Mouse (Mus musculus): ENCODE data around the gene Ltbp1. TPM values are rescaled to one million over a fixed set of nuclear protein-coding genes. Genes with fewer than 3 reads are reported as not detected.
A peak's percentile ranks its signal among the peaks of the same experiment; 100 is the strongest.

Ltbp1 gene
- polyA plus RNA-seq, 1 experiment from 2014 or later = 53.9 TPM

DNA sequence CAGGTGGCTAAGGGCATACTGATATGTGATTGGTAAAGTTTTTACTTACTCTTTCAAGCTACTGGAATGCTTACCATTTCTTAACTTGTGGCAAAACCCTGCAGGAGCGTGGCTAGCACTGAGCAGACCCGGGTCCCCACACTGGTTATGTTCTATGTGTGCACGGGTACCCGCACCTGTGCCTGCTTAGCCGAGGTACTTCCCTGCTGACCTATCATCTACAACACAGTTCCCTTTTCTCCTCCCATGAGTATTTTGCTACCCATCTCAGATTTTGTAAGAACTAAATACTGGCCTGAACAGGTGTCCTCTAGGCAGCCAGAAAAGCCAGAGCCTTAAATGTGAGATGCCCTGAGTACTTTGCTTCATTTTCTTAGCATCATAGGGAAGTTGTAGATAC is 247.2 kb downstream of the Ltbp1 start:
- no peak overlapping the region for H3K9ac ChIP-seq (ENCODE audit: low read depth, low read length)
- no peak overlapping the region for H3K27ac ChIP-seq (replicated peaks; ENCODE audit: low read depth, low read length)
- H3K27me3 ChIP-seq (replicated peaks; ENCODE audit: control insufficient read depth, insufficient read depth, low read length) = no peaks in the 10 kb centered on the region
- no peak for DNase-seq (ENCODE audit: low spot score)
- H3K4me3 ChIP-seq (ENCODE audit: low read depth, low read length) = no peak overlapping the region
- peaks cover 4% of the 10 kb centered on the region; the same call in 1 of the 2 replicates for H3K4me1 ChIP-seq (ENCODE audit: control insufficient read depth, insufficient read depth, low read length)
- H3K4me2 ChIP-seq (ENCODE audit: low read depth, low read length) = no peak overlapping the region
- H3K36me3 ChIP-seq (ENCODE audit: control insufficient read depth, insufficient read depth, low read length) = 0 out of 2 replicates have a peak, but pooled peaks cover 9% of the 10 kb centered on the region
- 96% methylated on average over 5 of the region's 5 CpGs for WGBS
- no peak for ATAC-seq (ENCODE audit: low read depth)
- H3K9me3 ChIP-seq (ENCODE audit: control insufficient read depth, low read length) = no peaks in the 10 kb centered on the region

DNA sequence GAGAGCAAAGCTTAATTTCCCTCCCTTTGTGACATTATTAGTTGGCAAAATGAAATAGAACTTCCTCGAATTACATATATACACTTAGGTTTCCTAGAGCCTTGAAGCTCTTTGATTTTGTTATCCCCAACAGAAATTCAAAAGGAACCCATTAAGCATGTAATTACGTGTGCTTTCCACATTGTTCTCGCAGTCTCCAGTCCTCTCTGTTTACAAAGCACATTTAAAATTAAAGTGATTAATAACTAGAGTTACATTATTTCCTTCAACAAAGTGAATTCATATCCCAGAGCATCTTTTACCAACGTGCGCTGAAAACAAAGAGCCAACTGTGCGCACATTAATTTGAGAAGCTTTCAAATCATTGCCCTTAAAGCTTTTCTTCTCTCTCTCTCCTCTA is 249.5 kb downstream of the Ltbp1 start:
- Histone ChIP-seq H3K4me2 (ENCODE audit: low read depth, low read length) (no peak overlapping the region), H3K27me3 (replicated peaks; ENCODE audit: control insufficient read depth, insufficient read depth, low read length) (no peaks in the 10 kb centered on the region), H3K36me3 (ENCODE audit: control insufficient read depth, insufficient read depth, low read length) (0 out of 2 replicates have a peak, but pooled peaks cover 13% of the 10 kb centered on the region), H3K9me3 (ENCODE audit: control insufficient read depth, low read length) (no peaks in the 10 kb centered on the region), H3K27ac (replicated peaks; ENCODE audit: low read depth, low read length) (no peak overlapping the region), H3K9ac (ENCODE audit: low read depth, low read length) (no peak overlapping the region), H3K4me1 (ENCODE audit: control insufficient read depth, insufficient read depth, low read length) (peaks cover 4% of the 10 kb centered on the region; the same call in 1 of the 2 replicates), H3K4me3 (ENCODE audit: low read depth, low read length) (no peak overlapping the region)
- 0 out of 2 replicates have a peak, but pooled peaks have one; percentile 12 for ATAC-seq (ENCODE audit: low read depth)
- 56% methylated on average over 6 of the region's 6 CpGs for WGBS
- no peak for DNase-seq (ENCODE audit: low spot score)

DNA sequence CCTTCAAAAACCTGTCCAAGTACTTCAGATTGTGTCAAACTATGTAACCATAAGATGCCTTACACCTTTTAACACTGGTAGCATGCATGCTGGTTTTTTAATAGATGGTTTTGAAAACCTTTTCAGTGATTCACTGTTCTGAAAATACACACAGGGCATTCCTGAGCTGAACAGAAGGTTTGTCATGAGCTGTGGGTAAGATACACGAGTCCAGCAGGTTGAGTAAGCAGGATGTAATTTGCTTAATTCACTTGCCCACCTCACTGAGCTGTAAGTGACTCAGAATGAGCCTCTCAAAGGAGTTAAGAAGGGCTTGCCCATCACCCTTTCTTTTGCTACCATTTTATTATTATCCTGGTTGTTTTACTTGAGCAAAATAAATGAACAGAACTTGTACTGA is 250.6 kb downstream of the Ltbp1 start:
- ATAC-seq (ENCODE audit: low read depth) = no peak
- H3K9me3 ChIP-seq (ENCODE audit: control insufficient read depth, low read length) = no peaks in the 10 kb centered on the region
- DNase-seq (ENCODE audit: low spot score) = no peak
- peaks cover 4% of the 10 kb centered on the region; the same call in 1 of the 2 replicates for H3K4me1 ChIP-seq (ENCODE audit: control insufficient read depth, insufficient read depth, low read length)
- no peak overlapping the region for H3K4me2 ChIP-seq (ENCODE audit: low read depth, low read length)
- 42% methylated on average over 1 of the region's 1 CpGs for WGBS
- H3K36me3 ChIP-seq (ENCODE audit: control insufficient read depth, insufficient read depth, low read length) = 0 out of 2 replicates have a peak, but pooled peaks cover 13% of the 10 kb centered on the region
- no peak overlapping the region for H3K4me3 ChIP-seq (ENCODE audit: low read depth, low read length)
- H3K27me3 ChIP-seq (replicated peaks; ENCODE audit: control insufficient read depth, insufficient read depth, low read length) = no peaks in the 10 kb centered on the region
- no peak overlapping the region for H3K27ac ChIP-seq (replicated peaks; ENCODE audit: low read depth, low read length)
- no peak overlapping the region for H3K9ac ChIP-seq (ENCODE audit: low read depth, low read length)

DNA sequence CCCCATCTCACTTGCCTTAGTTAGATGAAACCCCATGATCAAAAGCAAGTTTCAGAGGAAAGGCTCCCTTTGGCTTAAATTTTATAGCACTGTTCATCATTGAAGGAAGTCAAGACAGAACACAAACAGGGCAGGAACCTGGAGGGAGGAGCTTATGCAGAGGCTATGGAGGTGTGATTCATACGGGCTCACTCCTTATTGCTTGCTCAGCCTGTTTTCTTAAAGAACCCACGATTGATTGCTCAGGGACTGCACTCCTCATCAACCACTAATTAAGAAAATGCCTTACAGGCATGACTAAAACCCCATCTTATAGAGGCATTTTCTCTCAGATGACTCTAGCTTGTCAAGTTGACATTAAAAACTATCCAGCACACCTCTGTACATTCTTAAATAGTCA is 253.1 kb downstream of the Ltbp1 start:
- ATAC-seq (ENCODE audit: low read depth) (peak; percentile 57; the same call in 1 of the 2 replicates), DNase-seq (ENCODE audit: low spot score) (peak; percentile 29)
- Histone ChIP-seq H3K9me3 (ENCODE audit: control insufficient read depth, low read length) (no peaks in the 10 kb centered on the region), H3K27me3 (replicated peaks; ENCODE audit: control insufficient read depth, insufficient read depth, low read length) (no peaks in the 10 kb centered on the region), H3K9ac (ENCODE audit: low read depth, low read length) (no peak overlapping the region), H3K4me1 (ENCODE audit: control insufficient read depth, insufficient read depth, low read length) (peaks cover 7% of the 10 kb centered on the region; the same call in 1 of the 2 replicates), H3K4me3 (ENCODE audit: low read depth, low read length) (no peak overlapping the region), H3K4me2 (ENCODE audit: low read depth, low read length) (no peak overlapping the region), H3K36me3 (ENCODE audit: control insufficient read depth, insufficient read depth, low read length) (0 out of 2 replicates have a peak, but pooled peaks cover 4% of the 10 kb centered on the region), H3K27ac (replicated peaks; ENCODE audit: low read depth, low read length) (no peak overlapping the region)
- WGBS = 54% methylated on average over 2 of the region's 2 CpGs

DNA sequence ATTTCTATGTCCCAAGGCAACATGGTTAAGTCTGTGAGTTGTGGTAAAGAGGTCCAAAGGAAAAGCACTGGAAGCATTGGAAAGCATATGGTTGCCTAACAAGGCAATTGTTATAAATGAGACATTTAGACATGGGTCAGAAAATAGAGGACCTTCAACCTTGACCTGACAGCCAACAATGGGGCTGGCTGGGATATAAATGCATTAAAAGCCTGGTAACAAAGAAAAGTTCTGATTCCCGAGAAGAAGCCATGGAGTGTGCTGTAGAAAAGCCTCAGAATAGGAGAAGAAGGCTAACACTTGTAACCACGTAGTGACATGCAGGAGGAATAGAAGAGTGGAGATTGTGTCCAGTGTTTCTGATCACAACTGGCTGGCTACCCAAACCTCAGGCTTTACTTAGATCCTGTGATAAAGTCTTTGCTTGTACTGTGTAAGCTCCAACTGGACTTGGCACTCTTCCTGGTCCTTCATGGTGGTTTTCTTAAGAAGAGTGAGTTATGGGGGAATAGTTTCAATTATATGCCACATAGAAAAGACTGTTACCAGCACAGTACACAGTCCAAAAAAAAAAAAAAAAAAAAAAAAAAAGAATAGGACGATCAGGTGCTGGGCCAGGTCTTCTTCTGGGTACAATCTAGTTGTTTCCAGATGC is 258.1 kb downstream of the Ltbp1 start:
- Histone ChIP-seq H3K9ac (ENCODE audit: low read depth, low read length) (no peak overlapping the region), H3K4me3 (ENCODE audit: low read depth, low read length) (no peak overlapping the region), H3K36me3 (ENCODE audit: control insufficient read depth, insufficient read depth, low read length) (peaks cover 6% of the 10 kb centered on the region; the same call in 1 of the 2 replicates), H3K9me3 (ENCODE audit: control insufficient read depth, low read length) (no peaks in the 10 kb centered on the region), H3K4me2 (ENCODE audit: low read depth, low read length) (no peak overlapping the region), H3K4me1 (ENCODE audit: control insufficient read depth, insufficient read depth, low read length) (0 out of 2 replicates have a peak, but pooled peaks cover 3% of the 10 kb centered on the region), H3K27ac (replicated peaks; ENCODE audit: low read depth, low read length) (no peak overlapping the region), H3K27me3 (replicated peaks; ENCODE audit: control insufficient read depth, insufficient read depth, low read length) (no peaks in the 10 kb centered on the region)
- DNase-seq (ENCODE audit: low spot score) (peak; percentile 79), ATAC-seq (ENCODE audit: low read depth) (0 out of 2 replicates have a peak, but pooled peaks have one; percentile 26)
- WGBS = 73% methylated on average over 3 of the region's 3 CpGs

DNA sequence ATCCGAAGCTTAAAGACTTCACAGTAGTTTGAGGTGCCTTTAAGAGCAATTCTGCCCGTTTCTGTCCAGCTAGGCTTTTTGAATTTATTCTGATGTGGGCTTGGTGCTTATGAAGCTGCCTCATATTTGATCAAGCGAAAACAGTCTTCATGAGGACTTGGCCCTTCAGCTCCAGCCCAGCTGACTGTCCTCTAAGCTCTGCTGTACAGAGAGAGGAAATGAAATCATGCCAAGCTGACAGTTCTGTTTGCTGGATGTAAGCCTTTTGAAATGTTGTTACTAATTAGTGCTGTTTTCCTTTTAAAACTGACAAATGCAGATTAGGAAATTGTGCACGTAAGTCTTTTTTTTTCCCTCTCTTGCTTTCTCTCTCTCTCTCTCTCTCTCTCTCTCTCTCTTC is 263.1 kb downstream of the Ltbp1 start:
- peaks cover 6% of the 10 kb centered on the region; the same call in 1 of the 2 replicates for H3K36me3 ChIP-seq (ENCODE audit: control insufficient read depth, insufficient read depth, low read length)
- no peak overlapping the region for H3K4me2 ChIP-seq (ENCODE audit: low read depth, low read length)
- no peaks in the 10 kb centered on the region for H3K9me3 ChIP-seq (ENCODE audit: control insufficient read depth, low read length)
- no peaks in the 10 kb centered on the region for H3K4me1 ChIP-seq (ENCODE audit: control insufficient read depth, insufficient read depth, low read length)
- peak; percentile 22 for DNase-seq (ENCODE audit: low spot score)
- no peak for ATAC-seq (ENCODE audit: low read depth)
- no peaks in the 10 kb centered on the region for H3K27me3 ChIP-seq (replicated peaks; ENCODE audit: control insufficient read depth, insufficient read depth, low read length)
- WGBS = 72% methylated on average over 4 of the region's 4 CpGs
- H3K9ac ChIP-seq (ENCODE audit: low read depth, low read length) = no peak overlapping the region
- no peak overlapping the region for H3K4me3 ChIP-seq (ENCODE audit: low read depth, low read length)
- no peak overlapping the region for H3K27ac ChIP-seq (replicated peaks; ENCODE audit: low read depth, low read length)

DNA sequence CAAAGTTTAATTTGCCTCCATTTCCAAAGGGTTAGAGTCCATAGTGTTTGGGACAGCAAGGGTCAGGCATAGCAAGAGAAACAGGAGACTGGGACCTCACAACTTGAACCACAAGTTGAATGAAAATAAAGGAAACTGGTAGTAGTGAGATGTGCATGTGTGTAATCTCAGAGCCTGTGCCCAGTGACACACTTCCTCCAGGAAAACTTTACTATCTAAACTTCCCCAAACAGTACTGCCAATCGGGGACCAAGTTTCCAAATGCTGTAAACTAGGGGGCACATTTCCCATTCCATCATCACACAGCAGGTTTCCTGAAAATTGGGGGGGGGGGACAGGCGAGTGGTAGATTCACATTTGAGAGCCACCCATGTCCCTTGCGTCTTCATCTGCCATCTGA is 267.1 kb downstream of the Ltbp1 start:
- no peaks in the 10 kb centered on the region for H3K27me3 ChIP-seq (replicated peaks; ENCODE audit: control insufficient read depth, insufficient read depth, low read length)
- no peak overlapping the region for H3K9ac ChIP-seq (ENCODE audit: low read depth, low read length)
- DNase-seq (ENCODE audit: low spot score) (no peak), ATAC-seq (ENCODE audit: low read depth) (no peak)
- H3K36me3 ChIP-seq (ENCODE audit: control insufficient read depth, insufficient read depth, low read length) = 0 out of 2 replicates have a peak, but pooled peaks cover 14% of the 10 kb centered on the region
- H3K4me1 ChIP-seq (ENCODE audit: control insufficient read depth, insufficient read depth, low read length) = no peaks in the 10 kb centered on the region
- no peak overlapping the region for H3K4me3 ChIP-seq (ENCODE audit: low read depth, low read length)
- 85% methylated on average over 3 of the region's 3 CpGs for WGBS
- no peaks in the 10 kb centered on the region for H3K9me3 ChIP-seq (ENCODE audit: control insufficient read depth, low read length)
- H3K4me2 ChIP-seq (ENCODE audit: low read depth, low read length) = no peak overlapping the region
- H3K27ac ChIP-seq (replicated peaks; ENCODE audit: low read depth, low read length) = no peak overlapping the region

DNA sequence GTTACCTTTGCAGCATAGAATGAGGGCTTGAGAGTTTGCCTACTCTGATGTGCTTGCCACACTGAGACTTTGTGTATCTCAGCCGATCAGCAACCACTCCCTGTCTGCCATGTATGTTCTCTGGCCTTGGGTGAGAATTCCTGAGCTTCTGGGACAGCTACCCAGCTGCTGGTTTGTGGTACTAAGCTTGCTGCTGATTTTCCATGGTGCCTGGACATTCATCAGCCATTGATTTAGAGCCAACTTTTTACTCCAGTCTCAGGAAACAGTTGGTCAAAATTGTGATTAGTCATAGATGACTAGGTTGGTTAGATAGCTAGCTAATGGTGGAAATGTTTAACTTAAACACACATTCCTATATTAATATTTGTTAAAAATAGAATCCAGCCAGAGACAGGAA is 267.9 kb downstream of the Ltbp1 start:
- DNase-seq (ENCODE audit: low spot score) (no peak), ATAC-seq (ENCODE audit: low read depth) (no peak)
- H3K27me3 ChIP-seq (replicated peaks; ENCODE audit: control insufficient read depth, insufficient read depth, low read length) = no peaks in the 10 kb centered on the region
- 0 out of 2 replicates have a peak, but pooled peaks cover 14% of the 10 kb centered on the region for H3K36me3 ChIP-seq (ENCODE audit: control insufficient read depth, insufficient read depth, low read length)
- H3K27ac ChIP-seq (replicated peaks; ENCODE audit: low read depth, low read length) = no peak overlapping the region
- no peaks in the 10 kb centered on the region for H3K9me3 ChIP-seq (ENCODE audit: control insufficient read depth, low read length)
- no peak overlapping the region for H3K9ac ChIP-seq (ENCODE audit: low read depth, low read length)
- 83% methylated on average over 1 of the region's 1 CpGs for WGBS
- no peak overlapping the region for H3K4me3 ChIP-seq (ENCODE audit: low read depth, low read length)
- no peak overlapping the region for H3K4me2 ChIP-seq (ENCODE audit: low read depth, low read length)
- no peaks in the 10 kb centered on the region for H3K4me1 ChIP-seq (ENCODE audit: control insufficient read depth, insufficient read depth, low read length)

DNA sequence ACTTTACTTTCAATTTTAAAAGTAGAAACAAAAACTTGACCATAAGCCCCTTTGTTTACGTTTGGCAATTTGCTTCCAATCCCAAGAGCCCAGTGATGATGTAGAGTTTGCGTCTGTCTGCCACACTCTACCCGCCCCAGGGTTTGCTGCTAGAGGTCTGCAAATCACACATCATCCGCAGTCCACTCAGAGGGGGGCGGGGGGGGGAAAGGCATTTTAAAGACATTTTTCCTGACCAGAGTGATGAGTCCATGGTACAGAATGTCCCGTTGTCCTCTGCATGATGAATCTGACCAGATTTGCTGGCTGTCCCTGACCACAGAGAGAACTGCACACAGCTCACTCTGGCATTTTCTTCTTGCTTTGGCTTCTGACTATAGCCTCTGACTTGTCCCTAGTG is 269.9 kb downstream of the Ltbp1 start:
- H3K9ac ChIP-seq (ENCODE audit: low read depth, low read length) = no peak overlapping the region
- H3K27ac ChIP-seq (replicated peaks; ENCODE audit: low read depth, low read length) = no peak overlapping the region
- H3K36me3 ChIP-seq (ENCODE audit: control insufficient read depth, insufficient read depth, low read length) = 0 out of 2 replicates have a peak, but pooled peaks cover 14% of the 10 kb centered on the region
- DNase-seq (ENCODE audit: low spot score) = no peak
- no peaks in the 10 kb centered on the region for H3K27me3 ChIP-seq (replicated peaks; ENCODE audit: control insufficient read depth, insufficient read depth, low read length)
- no peaks in the 10 kb centered on the region for H3K9me3 ChIP-seq (ENCODE audit: control insufficient read depth, low read length)
- 69% methylated on average over 6 of the region's 6 CpGs for WGBS
- no peaks in the 10 kb centered on the region for H3K4me1 ChIP-seq (ENCODE audit: control insufficient read depth, insufficient read depth, low read length)
- no peak overlapping the region for H3K4me3 ChIP-seq (ENCODE audit: low read depth, low read length)
- no peak overlapping the region for H3K4me2 ChIP-seq (ENCODE audit: low read depth, low read length)
- no peak for ATAC-seq (ENCODE audit: low read depth)

All from embryonic facial prominence, embryonic 14.5 days (tissue).